Mouse (Mus musculus) limb, embryonic 14.5 days (tissue): Measurements from ENCODE around the gene Eif2s2. TPM values are rescaled to one million over a fixed set of nuclear protein-coding genes. Genes with fewer than 3 reads are reported as not detected.
A peak's percentile ranks its signal among the peaks of the same experiment; 100 is the strongest.
"Not testable (repeated sequence)": the region's sequence is repeated elsewhere in the genome, so short reads cannot be mapped to it uniquely, and the experiment has no call there.

Source experiments
- ATAC-seq: fragments of 200-750 bp; cut with Nextera tagmentation; 2 replicates; pipeline ENCODE4 v1.8.0; 2017; ENCODE audit warnings: low read depth, moderate number of reproducible peaks, moderate TSS enrichment; ENCODE audit not compliant: low FRiP score
- DNase-seq: peaks from one replicate; pipeline ENCODE4 v3.0.0-alpha.2; 2015; ENCODE audit warnings: low spot score
- H3K27ac ChIP-seq: fragments of 300-500 bp; sonication (generic); replicated peaks from 2 replicates; pipeline ENCODE4 v1.5.1; 2014; ENCODE audit warnings: low read depth, mild to moderate bottlenecking, low read length, moderate library complexity, mixed read lengths
- H3K27me3 ChIP-seq: fragments of 300-500 bp; sonication (generic); 2 replicates; pipeline ENCODE4 v1.6.1; 2014; ENCODE audit warnings: low read length, mixed read lengths; ENCODE audit not compliant: control insufficient read depth, insufficient read depth
- H3K36me3 ChIP-seq: fragments of 300-500 bp; sonication (generic); 2 replicates; pipeline ENCODE4 v1.6.1; 2014; ENCODE audit warnings: mild to moderate bottlenecking, low read length, moderate library complexity, mixed read lengths; ENCODE audit not compliant: control insufficient read depth, insufficient read depth
- H3K4me1 ChIP-seq: fragments of 300-500 bp; sonication (generic); 2 replicates; pipeline ENCODE4 v1.6.1; 2014; ENCODE audit warnings: antibody characterized with exemption, low read length, mixed read lengths; ENCODE audit not compliant: control insufficient read depth, insufficient read depth
- H3K4me2 ChIP-seq: fragments of 300-500 bp; sonication (generic); replicated peaks from 2 replicates; pipeline ENCODE4 v1.6.1; 2014; ENCODE audit warnings: low read depth, mild to moderate bottlenecking, low read length, moderate library complexity; ENCODE audit not compliant: severe bottlenecking
- H3K4me3 ChIP-seq: fragments of 300-500 bp; sonication (generic); replicated peaks from 2 replicates; pipeline ENCODE4 v1.5.1; 2014; ENCODE audit warnings: low read length
- H3K9ac ChIP-seq: fragments of 300-500 bp; sonication (generic); 2 replicates; pipeline ENCODE4 v1.6.1; 2014; ENCODE audit warnings: mild to moderate bottlenecking, low read depth, low read length, moderate library complexity; ENCODE audit not compliant: severe bottlenecking
- H3K9me3 ChIP-seq: fragments of 300-500 bp; sonication (generic); 2 replicates; pipeline ENCODE4 v1.6.1; 2016; ENCODE audit warnings: low read length; ENCODE audit not compliant: control insufficient read depth
- POLR2A ChIP-seq: fragments of 200-500 bp; IDR thresholded peaks from 2 replicates; pipeline ENCODE4 v1.8.0; 2012; ENCODE audit warnings: inconsistent platforms, mild to moderate bottlenecking, moderate library complexity, borderline replicate concordance; ENCODE audit not compliant: insufficient read depth, insufficient read length; ENCODE audit errors: extremely low read depth
- WGBS: fragments of 180-500 bp; shearing (Covaris S2); extraction: QIAGEN DNeasy Blood & Tissue Kit; methylation state at CpG from one replicate; pipeline ENCODE4 v1.1.7; 2014; 5-methylcytosine and 5-hydroxymethylcytosine counted together
- polyA plus RNA-seq, 2 experiments: library from polyadenylated mRNA; depleted of rRNA in 1 of 2; stranded (reverse) in 1 of 2; unstranded in 1 of 2; fragments of >200 nt; fragmentation: Nextera tagmentation in 1 of 2; extraction: Ambion mirVana in 1 of 2; gene quantifications; 2 replicates each; pipeline versions ENCODE4 v1.2.1 to v1.2.3; 2012 to 2014

Gene Eif2s2
- polyA plus RNA-seq, 2 experiments: 73.6 to 116 TPM

DNA sequence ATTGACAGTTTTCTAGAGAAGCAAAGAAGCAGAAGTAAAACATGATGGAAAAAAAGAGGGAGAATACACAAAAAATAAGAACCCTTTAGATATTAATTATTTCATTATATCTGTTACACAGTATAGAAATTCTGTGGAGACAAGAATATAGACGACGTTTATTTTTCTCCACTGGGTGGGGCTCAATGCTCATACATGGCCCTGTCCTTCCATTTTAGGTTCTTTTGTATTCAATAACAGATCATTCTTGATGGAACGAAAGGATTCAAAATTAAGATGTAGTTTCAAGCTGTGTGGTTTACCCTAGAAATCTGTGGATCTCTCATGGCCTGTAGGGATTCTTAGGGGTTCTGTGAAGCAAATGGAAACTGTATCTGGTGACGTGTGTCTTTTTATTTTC lies 41.1 kb upstream of the Eif2s2 start:
- no peak overlapping the region for H3K27ac ChIP-seq
- ATAC-seq: no peak; the same call in 1 of the 2 replicates
- H3K27me3 ChIP-seq: no peaks in the 10 kb centered on the region
- no peak overlapping the region for H3K9ac ChIP-seq
- peaks cover 6% of the 10 kb centered on the region; the same call in 1 of the 2 replicates for H3K4me1 ChIP-seq
- no peaks in the 10 kb centered on the region for H3K36me3 ChIP-seq
- no peaks in the 10 kb centered on the region for H3K9me3 ChIP-seq
- 51% methylated on average over 4 of the region's 4 CpGs for WGBS
- no peak overlapping the region for H3K4me2 ChIP-seq
- H3K4me3 ChIP-seq: no peak overlapping the region
- TF ChIP-seq POLR2A: no peak
- peak; percentile 66 for DNase-seq

DNA sequence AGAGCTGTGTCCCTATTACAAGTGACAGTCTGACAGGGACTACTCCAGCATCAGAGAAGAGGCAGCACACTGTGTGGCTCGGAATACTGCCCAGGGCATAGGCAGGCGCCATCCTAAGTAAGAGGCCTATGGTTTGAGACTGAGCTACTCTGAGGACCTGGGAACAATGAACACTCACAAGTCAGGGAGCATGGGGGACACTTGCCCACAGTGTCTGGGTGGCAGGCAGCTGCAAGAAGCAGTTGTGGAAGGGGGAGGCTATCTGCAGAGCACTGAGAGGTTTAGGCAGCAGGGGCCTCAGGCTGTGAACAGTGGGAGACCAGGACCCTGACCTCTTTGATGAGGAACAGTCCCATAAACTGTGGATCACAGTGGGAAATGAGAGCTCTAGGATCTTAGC lies 35.6 kb upstream of the Eif2s2 start:
- no peak for DNase-seq
- Histone ChIP-seq H3K4me2 (no peak overlapping the region), H3K36me3 (no peaks in the 10 kb centered on the region), H3K27ac (no peak overlapping the region), H3K4me1 (peaks cover 12% of the 10 kb centered on the region), H3K4me3 (no peak overlapping the region), H3K9ac (no peak overlapping the region), H3K27me3 (no peaks in the 10 kb centered on the region), H3K9me3 (no peaks in the 10 kb centered on the region)
- TF ChIP-seq POLR2A: no peak
- no peak for ATAC-seq
- 24% methylated on average over 2 of the region's 2 CpGs for WGBS

DNA sequence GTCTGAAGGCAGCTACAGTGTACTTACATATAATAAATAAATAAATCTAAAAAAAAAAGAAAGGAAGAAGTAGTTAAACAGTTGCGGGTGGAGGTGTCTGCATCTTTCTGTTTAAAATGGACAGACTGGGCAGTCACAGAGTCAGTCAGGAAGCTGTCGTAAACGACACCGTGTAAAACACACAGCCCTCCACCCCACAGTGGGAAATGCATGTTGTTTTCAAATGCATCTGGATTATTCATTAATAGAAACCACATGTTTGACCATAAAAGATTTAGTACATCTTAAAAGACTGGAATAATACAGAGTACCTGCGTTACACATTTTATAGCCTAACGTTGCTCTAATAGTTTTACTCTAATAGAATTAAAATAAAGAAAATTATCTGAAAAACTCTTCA lies 34.1 kb upstream of the Eif2s2 start:
- H3K4me3 ChIP-seq: no peak overlapping the region
- ATAC-seq (peak; percentile 67; the same call in 1 of the 2 replicates), DNase-seq (peak; percentile 60)
- no peaks in the 10 kb centered on the region for H3K27me3 ChIP-seq
- no peak overlapping the region for H3K4me2 ChIP-seq
- no peaks in the 10 kb centered on the region for H3K36me3 ChIP-seq
- no peak for TF ChIP-seq POLR2A
- H3K27ac ChIP-seq: no peak overlapping the region
- 25% methylated on average over 6 of the region's 6 CpGs for WGBS
- no peaks in the 10 kb centered on the region for H3K9me3 ChIP-seq
- no peak overlapping the region for H3K9ac ChIP-seq
- H3K4me1 ChIP-seq: peaks cover 11% of the 10 kb centered on the region

DNA sequence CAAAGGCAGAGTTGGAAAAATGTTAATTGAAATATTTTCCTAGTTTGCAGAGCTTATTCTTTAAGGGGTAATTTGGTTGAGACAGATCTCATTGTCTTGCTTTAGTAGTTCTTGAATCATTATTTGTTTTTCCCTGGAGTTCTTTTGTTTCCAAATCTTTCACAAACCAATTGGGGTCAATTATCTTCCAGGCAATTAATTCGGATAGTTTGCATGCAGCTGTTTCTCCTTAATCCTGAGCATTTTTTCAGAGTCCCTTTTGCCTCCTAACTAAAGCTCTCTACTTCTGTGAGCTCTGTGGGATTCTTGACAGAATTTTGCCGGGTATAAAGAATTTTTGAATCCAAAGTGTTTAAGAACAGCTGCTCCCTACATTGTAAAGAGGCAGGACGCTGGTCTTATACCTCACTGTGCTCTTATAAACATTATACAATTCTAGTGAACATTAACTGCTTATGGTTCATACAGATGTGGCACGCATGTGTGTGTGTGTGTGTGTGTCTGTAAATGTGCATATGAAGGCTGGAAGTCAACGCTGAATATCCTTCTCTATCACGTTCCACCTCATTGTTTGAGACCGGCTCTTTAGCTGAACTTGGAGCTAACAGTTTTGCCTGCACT lies 32.8 kb upstream of the Eif2s2 start:
- no peaks in the 10 kb centered on the region for H3K9me3 ChIP-seq
- peaks cover 10% of the 10 kb centered on the region for H3K4me1 ChIP-seq
- no peak overlapping the region for H3K9ac ChIP-seq
- DNase-seq (peak; percentile 62), ATAC-seq (peak; percentile 73; the same call in 1 of the 2 replicates)
- no peak overlapping the region for H3K4me3 ChIP-seq
- H3K36me3 ChIP-seq: no peaks in the 10 kb centered on the region
- no peaks in the 10 kb centered on the region for H3K27me3 ChIP-seq
- 0 out of 2 replicates have a peak overlapping the region, but pooled peaks have one; percentile 41 for H3K27ac ChIP-seq
- 25% methylated on average over 7 of the region's 7 CpGs for WGBS
- no peak for TF ChIP-seq POLR2A
- H3K4me2 ChIP-seq: no peak overlapping the region

DNA sequence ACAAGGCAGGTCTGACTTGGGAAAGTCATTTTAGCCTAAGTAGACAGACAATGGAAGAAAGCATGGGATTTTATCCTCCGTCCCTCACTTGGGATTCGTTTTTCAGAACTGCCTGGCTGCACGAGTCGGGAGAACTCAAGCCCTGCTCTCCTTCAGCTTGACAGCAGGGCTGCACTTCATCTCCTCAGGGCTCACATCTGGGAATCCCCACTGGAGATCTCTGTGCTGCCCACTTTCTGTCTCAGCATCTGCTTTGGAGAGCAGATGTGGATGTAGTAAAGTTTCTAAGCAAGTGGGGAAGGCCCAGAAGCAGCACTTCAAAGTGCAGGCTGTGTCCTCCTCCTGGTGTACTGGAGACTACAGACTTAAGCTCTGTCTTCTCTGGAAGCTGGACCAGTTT lies 29.4 kb upstream of the Eif2s2 start:
- not testable (repeated sequence) for DNase-seq, H3K9ac ChIP-seq, H3K27me3 ChIP-seq, H3K4me1 ChIP-seq, ATAC-seq, H3K9me3 ChIP-seq, H3K4me2 ChIP-seq, H3K36me3 ChIP-seq, H3K27ac ChIP-seq, H3K4me3 ChIP-seq
- WGBS: no CpG with 5 or more reads among the region's 4 CpGs

DNA sequence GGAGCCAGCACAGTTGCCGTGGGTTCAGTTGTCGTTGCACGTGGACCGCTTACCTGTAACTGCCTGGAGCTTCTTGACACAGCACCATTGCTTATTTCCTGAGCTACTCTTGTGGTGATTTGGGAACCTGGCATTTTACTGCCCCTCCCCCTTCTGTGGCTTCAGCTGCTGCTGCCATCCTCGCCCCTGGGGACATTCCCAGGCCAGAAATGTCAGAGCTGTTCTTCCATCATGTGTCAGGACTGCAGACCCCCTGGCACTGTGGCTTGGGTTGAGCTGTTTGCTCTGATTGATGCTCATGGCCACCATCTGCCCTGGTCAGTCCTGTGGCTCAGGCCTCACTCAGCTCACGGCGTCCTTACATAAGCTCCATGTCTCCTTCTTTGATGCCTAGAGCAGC lies 28.2 kb upstream of the Eif2s2 start:
- H3K9me3 ChIP-seq: no peaks in the 10 kb centered on the region
- H3K36me3 ChIP-seq: no peaks in the 10 kb centered on the region
- DNase-seq (no peak), ATAC-seq (no peak)
- H3K4me3 ChIP-seq: no peak overlapping the region
- TF ChIP-seq POLR2A: no peak
- H3K4me1 ChIP-seq: peaks cover 2% of the 10 kb centered on the region; the same call in 1 of the 2 replicates
- 74% methylated on average over 7 of the region's 7 CpGs for WGBS
- H3K4me2 ChIP-seq: no peak overlapping the region
- H3K27ac ChIP-seq: no peak overlapping the region
- no peak overlapping the region for H3K9ac ChIP-seq
- H3K27me3 ChIP-seq: no peaks in the 10 kb centered on the region
